ENCODE assay signal across 8 mouse cellular contexts in genomic region chr2:62645475-62645874, GRCm38 (mm10). TPM values are rescaled to one million over a fixed set of nuclear protein-coding genes. Genes with fewer than 3 reads are reported as not detected.
A peak's percentile ranks its signal among the peaks of the same experiment; 100 is the strongest.
DNase-seq lines count a peak whose midpoint lies in the region; ATAC-seq and TF ChIP-seq lines count a peak whose summit lies in the region.

No protein-coding gene starts in this region.

- no peaks in the 10 kb centered on the region for H3K9me3 ChIP-seq in forebrain, embryonic 15.5 days
- no peaks in the 10 kb centered on the region for H3K9me3 ChIP-seq in intestine, embryonic 14.5 days (ENCODE audit: control insufficient read depth, low read length)
- H3K9me3 ChIP-seq in lung, embryonic 14.5 days (ENCODE audit: low read depth, low read length): no peaks in the 10 kb centered on the region

- H3K27ac ChIP-seq in forebrain, embryonic 15.5 days (replicated peaks): no peak overlapping the region
- H3K27ac ChIP-seq in intestine, embryonic 14.5 days (ENCODE audit: low read depth): peak overlapping the region; percentile 64
- no peak overlapping the region for H3K27ac ChIP-seq in lung, embryonic 14.5 days (ENCODE audit: low read depth)

- peak overlapping the region; percentile 67 for H3K4me2 ChIP-seq in forebrain, embryonic 15.5 days (replicated peaks)
- H3K4me2 ChIP-seq in intestine, embryonic 14.5 days (ENCODE audit: low read length): peak overlapping the region; percentile 59
- peak overlapping the region; percentile 71 for H3K4me2 ChIP-seq in lung, embryonic 14.5 days

- H3K9ac ChIP-seq in forebrain, embryonic 15.5 days (replicated peaks): no peak overlapping the region; the same call in 1 of the 2 replicates
- H3K9ac ChIP-seq in intestine, embryonic 14.5 days (ENCODE audit: low read length): peak overlapping the region; percentile 29
- peak overlapping the region; percentile 54 for H3K9ac ChIP-seq in lung, embryonic 14.5 days

- H3K27me3 ChIP-seq in forebrain, embryonic 15.5 days: no peaks in the 10 kb centered on the region
- H3K27me3 ChIP-seq in intestine, embryonic 14.5 days (replicated peaks; ENCODE audit: control insufficient read depth, insufficient read depth, low read length): no peaks in the 10 kb centered on the region
- no peaks in the 10 kb centered on the region for H3K27me3 ChIP-seq in lung, embryonic 14.5 days (ENCODE audit: insufficient read depth, low read length)

- peaks cover 28% of the 10 kb centered on the region for H3K4me1 ChIP-seq in forebrain, embryonic 15.5 days
- peaks cover 3% of the 10 kb centered on the region; the same call in 1 of the 2 replicates for H3K4me1 ChIP-seq in intestine, embryonic 14.5 days (replicated peaks; ENCODE audit: control insufficient read depth, insufficient read depth, low read length)
- H3K4me1 ChIP-seq in lung, embryonic 14.5 days (ENCODE audit: insufficient read depth): 0 out of 2 replicates have a peak, but pooled peaks cover 3% of the 10 kb centered on the region

- peak; percentile 27 for ATAC-seq in forebrain, embryonic 15.5 days (replicated peaks)
- peak; percentile 41; the same call in 1 of the 2 replicates for ATAC-seq in intestine, embryonic 14.5 days (replicated peaks; ENCODE audit: low FRiP score, low TSS enrichment, low read depth)
- peak; percentile 26; the same call in 1 of the 2 replicates for ATAC-seq in lung, embryonic 14.5 days (ENCODE audit: insufficient read depth)

- peak; percentile 9 for DNase-seq in ovary, postnatal 36 days (ENCODE audit: low spot score)
- DNase-seq in ovary, postnatal 14 days (ENCODE audit: low spot score): no peak
- DNase-seq in intestine, embryonic 14.5 days (ENCODE audit: low spot score): no peak
- DNase-seq in lung, embryonic 14.5 days: peak; percentile 6
- DNase-seq in retina, embryonic 14.5 days (ENCODE audit: low spot score): peak; percentile 21
- no peak for DNase-seq in layer of hippocampus, postnatal 14 days (ENCODE audit: low spot score in 2 of 2)
- no peak for DNase-seq in right cerebral cortex, adult 2 months (ENCODE audit: low spot score in 2 of 2)

- TF ChIP-seq CTCF in lung, embryonic 14.5 days (IDR thresholded peaks at IDR 0.05; ENCODE audit: low read depth): no peak

- H3K36me3 ChIP-seq in forebrain, embryonic 15.5 days: no peaks in the 10 kb centered on the region
- H3K36me3 ChIP-seq in intestine, embryonic 14.5 days (ENCODE audit: control insufficient read depth, insufficient read depth, low read length): no peaks in the 10 kb centered on the region
- H3K36me3 ChIP-seq in lung, embryonic 14.5 days (ENCODE audit: insufficient read depth): no peaks in the 10 kb centered on the region

- H3K4me3 ChIP-seq in forebrain, embryonic 15.5 days: peak overlapping the region; percentile 42
- peak overlapping the region; percentile 54 for H3K4me3 ChIP-seq in intestine, embryonic 14.5 days (ENCODE audit: low read depth, low read length)
- peak overlapping the region; percentile 55 for H3K4me3 ChIP-seq in lung, embryonic 14.5 days (ENCODE audit: low read depth, low read length)

- 47% methylated on average over 12 of the region's 12 CpGs for WGBS in forebrain, embryonic 15.5 days
- WGBS in intestine, embryonic 14.5 days: 40% methylated on average over 12 of the region's 12 CpGs
- 37% methylated on average over 12 of the region's 12 CpGs for WGBS in lung, embryonic 14.5 days

RNA-seq across cellular contexts. Expression of gene Ifih1, which starts 0.6 kb away (rescaled TPM):
- polyA plus RNA-seq in forebrain, embryonic 15.5 days (2015; fragmentation: Nextera tagmentation; extraction: Ambion mirVana): 0.77 and 1.1 TPM in 2 replicates
- 5.5 and 6.9 TPM in 2 replicates for polyA plus RNA-seq in intestine, embryonic 14.5 days (2014; fragmentation: Nextera tagmentation; extraction: Ambion mirVana)
- polyA plus RNA-seq in lung, embryonic 14.5 days (2014; fragmentation: Nextera tagmentation; extraction: Ambion mirVana): 1.5 TPM in 2 replicates
- total RNA-seq in layer of hippocampus, postnatal 14 days (2021): 1 to 10 TPM; 1.2 TPM

RNA-seq across cellular contexts. Expression of gene Gca, which starts 18.6 kb away (rescaled TPM):
- polyA plus RNA-seq in forebrain, embryonic 15.5 days (2015; fragmentation: Nextera tagmentation; extraction: Ambion mirVana): 9.4 and 10.2 TPM in 2 replicates
- 8.8 and 12.2 TPM in 2 replicates for polyA plus RNA-seq in intestine, embryonic 14.5 days (2014; fragmentation: Nextera tagmentation; extraction: Ambion mirVana)
- polyA plus RNA-seq in lung, embryonic 14.5 days (2014; fragmentation: Nextera tagmentation; extraction: Ambion mirVana): 5.5 and 7.2 TPM in 2 replicates
- 10 to 100 TPM in 1 of 2 experiments, 1 to 10 TPM in 1; 9.7 to 11.7 TPM for total RNA-seq in layer of hippocampus, postnatal 14 days (2021)

Comparison
In these comparisons a context has a peak if more than half of its experiments do, and no peak if none do; other contexts are left out.
1. DNase-seq: peak in ovary, postnatal 36 days (single experiment), lung, embryonic 14.5 days (single experiment) and retina, embryonic 14.5 days (single experiment); none in ovary, postnatal 14 days (single experiment), intestine, embryonic 14.5 days (single experiment), layer of hippocampus, postnatal 14 days (0 of 2) and right cerebral cortex, adult 2 months (0 of 2).
2. Peak in every context shown above with its lines, with median percentiles within 50 percentile points of each other: ATAC-seq, H3K4me2 ChIP-seq and H3K4me3 ChIP-seq.